Mouse (Mus musculus): ENCODE results near the gene Gm42715. TPM values are rescaled to one million over a fixed set of nuclear protein-coding genes. Genes with fewer than 3 reads are reported as not detected.
A peak's percentile ranks its signal among the peaks of the same experiment; 100 is the strongest.
"Not testable (repeated sequence)": the region's sequence is repeated elsewhere in the genome, so short reads cannot be mapped to it uniquely, and the experiment has no call there.

Gm42715 gene
- total RNA-seq (2021), result 1 to 10 TPM; 6.0 to 9.2 TPM

DNA sequence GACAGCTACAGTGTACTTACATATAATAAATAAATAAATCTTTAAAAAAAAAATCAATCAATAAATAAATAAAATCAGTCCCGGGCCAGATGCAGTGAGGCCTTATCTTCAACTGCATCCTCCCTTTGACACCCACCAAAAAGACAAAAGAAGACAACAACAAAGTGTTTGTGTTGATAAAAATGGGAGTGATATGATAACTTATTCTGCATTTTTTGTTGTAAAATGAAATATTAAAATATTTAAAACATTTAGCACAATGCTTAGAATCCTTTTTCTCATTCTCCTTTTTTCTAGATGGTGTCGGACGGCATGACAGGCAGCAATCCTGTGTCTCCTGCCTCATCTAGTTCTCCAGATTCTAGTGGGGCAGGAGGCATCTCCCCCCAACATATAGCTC lies at the start of gene Gm42715:
Gene Gm42715, plus strand, starts transcription at position 301 of the 400 bp plus-strand sequence.
- DNase-seq (ENCODE audit: extremely low spot score in 1 of 2, low spot score in 1 of 2), result no peak

DNA sequence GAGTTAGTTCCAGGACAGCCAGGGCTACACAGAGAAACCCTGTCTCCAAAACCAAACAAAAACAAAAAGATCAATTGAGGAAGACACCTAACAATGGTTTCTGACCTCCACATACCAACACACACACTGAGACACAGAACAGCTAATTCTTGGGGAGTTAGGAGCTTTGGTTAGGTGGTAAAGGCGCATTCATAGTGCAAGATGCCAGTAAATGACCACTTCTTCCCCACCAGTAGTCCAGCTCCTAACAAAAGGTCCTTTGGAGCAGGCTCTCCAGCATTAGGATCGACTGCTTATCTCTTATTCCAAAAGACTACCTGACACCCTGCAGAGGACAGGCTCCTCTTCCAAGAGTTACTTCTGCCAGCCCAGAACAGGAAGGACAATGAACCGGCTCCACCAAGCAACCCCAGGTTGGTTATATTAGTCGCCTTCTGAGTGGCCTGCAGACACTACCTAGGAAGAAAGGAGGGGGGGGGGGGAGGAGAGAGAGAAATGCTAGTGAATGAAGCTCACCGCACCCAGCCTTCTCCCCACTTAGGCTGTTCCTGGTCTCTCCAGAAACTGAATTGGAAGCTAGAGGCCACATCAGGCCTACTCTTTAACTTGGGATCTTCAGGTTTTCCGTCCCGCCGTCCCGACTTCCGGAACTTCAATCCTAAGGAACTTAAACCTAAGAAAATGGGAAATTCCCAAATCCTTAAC lies 49.2 kb upstream of the Gm42715 start:
- DNase-seq (ENCODE audit: extremely low spot score in 1 of 2, low spot score in 1 of 2), result no peak

DNA sequence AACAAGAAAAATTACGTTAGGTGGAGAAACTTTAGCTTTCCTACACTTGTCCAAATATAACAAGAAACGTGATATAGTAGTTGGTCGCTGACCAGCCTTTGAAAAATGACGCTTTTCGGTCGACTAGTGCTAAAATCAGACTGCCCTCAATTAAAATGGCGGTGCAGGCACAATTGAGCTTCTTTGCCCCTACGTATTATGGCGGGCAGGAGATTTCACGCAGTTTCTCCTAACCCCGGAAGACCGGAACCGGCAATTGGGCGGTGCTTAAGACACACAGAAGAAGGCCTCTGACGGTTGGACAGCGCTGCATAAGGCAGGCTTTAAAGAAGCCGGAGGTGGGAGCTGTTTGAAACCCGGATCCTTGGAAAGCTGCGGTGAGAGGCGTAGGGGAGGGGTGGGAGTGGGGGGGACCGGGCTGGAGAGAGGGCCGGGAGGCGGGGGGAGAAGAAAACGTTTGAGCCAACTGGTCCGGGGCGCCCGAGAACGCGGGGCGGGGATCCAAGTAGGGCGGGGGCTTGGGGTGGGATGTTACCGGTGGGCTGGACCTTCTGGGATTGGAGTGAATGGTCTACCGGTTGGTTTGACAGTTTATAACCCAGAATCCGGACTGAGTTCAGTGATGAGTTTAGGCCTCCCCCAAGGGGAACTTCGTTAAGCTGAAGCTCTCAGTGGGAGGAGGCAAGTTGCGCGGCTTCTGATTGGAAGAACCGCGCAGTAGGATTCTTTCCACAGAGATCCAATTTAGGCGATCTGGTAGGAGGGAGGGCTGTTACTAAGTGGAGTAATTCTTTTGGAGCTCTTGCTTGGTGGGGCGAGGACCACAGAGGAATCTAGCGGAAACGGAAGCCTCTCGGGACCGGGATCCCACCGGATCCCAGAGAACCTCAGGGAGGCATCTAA lies 48.4 kb upstream of the Gm42715 start:
- peak; percentile 68 to 69 for DNase-seq (ENCODE audit: extremely low spot score in 1 of 2, low spot score in 1 of 2)

DNA sequence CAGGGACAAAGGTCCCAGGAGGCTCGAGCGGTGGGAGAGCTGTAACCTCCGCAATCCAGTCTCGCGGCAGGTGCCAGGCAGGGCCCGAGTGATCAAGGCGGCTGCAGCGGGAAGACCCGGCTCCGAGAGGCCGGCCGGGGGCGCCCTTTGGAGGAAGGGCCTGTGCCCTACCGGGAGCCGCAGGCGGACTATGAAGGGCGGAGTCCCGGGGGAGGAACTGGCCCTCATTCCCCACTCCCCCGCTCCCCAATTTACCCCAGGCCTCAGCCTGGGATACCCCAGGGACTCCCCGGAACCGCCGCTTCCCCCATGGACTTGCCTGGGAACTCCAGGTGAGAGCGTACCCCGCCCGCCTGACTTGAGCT lies 47.8 kb upstream of the Gm42715 start:
- peak in 1 of 2 experiments; percentile 45 for DNase-seq (ENCODE audit: extremely low spot score in 1 of 2, low spot score in 1 of 2)

DNA sequence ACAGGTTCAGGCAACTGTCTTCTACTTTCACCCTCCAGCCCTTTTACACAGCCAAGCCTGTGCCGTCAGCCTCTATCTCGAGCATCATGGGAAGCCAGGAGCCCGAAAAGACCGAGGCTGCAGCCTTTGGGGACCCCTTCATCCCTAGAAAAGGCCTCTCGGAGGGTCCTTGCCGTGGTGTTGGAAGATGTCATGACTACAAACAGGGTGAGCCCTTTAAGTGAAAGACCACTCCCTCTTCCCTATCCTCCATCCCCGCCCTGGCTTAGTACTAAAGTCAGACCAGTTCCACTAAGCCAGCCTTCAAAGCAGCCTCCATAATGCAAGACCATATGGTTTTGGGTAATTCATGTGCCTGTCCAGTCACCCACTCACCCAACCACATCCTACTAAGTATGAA lies 47.3 kb upstream of the Gm42715 start:
- peak in 1 of 2 experiments; percentile 25 for DNase-seq (ENCODE audit: extremely low spot score in 1 of 2, low spot score in 1 of 2)

DNA sequence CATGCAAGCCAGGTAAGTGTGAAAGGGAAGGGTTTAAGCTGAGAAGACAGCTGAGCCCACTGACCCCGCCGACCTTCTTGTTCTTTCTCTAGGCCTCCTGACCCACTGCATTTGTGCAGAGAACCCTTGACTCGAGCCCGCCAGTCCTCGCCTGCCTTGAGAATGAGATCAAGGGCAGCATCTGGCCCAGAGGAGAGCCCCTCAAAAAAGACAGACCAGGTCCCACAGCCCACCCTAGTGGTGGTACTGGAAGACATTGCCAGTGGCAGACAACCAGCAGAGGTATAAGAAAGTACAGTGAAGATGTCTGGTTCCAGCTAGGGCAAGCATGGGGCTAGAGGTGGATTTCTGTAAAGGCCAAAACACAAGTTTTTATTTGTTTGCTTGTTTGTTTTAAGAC lies 45.7 kb upstream of the Gm42715 start:
- no peak for DNase-seq (ENCODE audit: extremely low spot score in 1 of 2, low spot score in 1 of 2)

DNA sequence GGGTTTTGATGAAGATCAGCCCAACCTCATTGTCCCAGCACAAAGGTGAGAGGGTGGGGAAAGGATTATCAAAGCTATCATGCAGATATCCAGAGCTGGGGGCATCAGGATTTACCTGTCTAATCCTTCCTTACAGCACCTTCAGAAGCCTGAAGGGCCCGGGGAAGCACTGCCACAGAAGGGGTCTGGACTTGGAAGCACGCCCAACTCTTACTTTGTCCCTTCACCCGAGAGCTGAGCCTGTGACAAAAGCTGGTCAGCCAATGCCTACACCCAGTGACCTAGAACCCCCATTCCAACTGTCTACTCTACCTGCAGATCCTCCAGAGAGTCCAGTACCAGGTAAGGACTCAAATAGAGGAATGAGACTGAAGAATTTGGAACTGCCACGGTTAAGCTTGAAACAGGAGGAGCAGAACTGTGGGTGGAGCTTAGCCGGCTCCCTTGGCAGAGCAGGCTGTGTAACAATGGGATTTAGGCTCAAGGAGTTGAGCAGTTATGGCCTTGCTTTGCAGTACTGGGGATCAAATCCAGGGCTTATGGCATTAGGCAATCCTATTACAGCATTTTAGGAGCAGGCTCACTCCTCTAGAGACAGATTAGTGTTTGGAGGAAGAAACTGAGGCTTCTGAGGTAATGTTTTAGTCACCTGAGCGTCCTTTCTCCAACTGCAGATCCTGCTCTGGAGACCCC lies 44.9 kb upstream of the Gm42715 start:
- DNase-seq (ENCODE audit: extremely low spot score in 1 of 2, low spot score in 1 of 2), result no peak

DNA sequence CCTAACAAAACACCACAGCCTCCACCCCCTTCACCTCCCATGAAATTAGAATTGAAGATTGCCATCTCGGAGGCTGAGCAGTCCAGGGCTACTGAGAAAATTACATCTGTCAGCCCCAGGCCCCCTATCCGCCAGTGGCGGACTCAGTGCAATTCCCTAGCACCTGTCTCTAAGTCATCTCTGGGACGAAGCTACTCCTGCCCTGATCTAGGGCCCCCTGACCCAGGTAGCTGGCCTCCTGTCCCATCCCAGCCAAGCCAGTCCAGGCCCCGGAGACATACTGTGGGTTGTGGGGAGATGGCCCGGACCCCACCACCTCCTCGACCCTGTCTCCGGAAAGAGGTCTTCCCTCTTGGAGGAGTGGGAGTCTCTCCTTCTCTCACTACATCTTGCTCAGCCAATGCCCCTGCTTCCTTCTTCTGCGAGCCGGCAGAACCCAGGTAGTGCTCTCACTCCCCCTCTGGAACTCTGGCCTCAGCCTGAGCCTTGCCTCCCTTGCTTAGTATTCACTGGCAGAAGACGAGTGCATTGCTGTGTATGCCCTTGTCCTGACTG lies 44.1 kb upstream of the Gm42715 start:
- no peak for DNase-seq (ENCODE audit: extremely low spot score in 1 of 2, low spot score in 1 of 2)

DNA sequence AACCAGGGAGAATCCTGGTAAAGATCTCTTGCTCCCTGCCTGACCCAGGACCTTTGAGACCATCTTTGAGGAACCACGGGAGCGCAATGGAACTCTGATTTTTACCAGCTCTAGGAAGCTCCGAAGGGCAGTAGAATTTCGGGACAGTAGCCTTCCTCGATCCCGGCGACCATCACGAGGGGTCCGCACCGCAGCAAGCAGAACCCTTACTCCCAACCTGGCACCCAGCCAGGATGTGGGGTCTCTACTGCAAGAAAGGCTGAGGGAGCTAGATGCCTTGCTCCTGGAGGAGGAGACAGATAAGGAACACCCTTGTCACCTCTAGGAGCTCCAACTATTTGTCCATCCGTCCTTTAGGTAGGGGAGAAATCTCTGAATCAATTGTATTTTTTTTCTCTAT lies 43.0 kb upstream of the Gm42715 start:
- no peak for DNase-seq (ENCODE audit: extremely low spot score in 1 of 2, low spot score in 1 of 2)

DNA sequence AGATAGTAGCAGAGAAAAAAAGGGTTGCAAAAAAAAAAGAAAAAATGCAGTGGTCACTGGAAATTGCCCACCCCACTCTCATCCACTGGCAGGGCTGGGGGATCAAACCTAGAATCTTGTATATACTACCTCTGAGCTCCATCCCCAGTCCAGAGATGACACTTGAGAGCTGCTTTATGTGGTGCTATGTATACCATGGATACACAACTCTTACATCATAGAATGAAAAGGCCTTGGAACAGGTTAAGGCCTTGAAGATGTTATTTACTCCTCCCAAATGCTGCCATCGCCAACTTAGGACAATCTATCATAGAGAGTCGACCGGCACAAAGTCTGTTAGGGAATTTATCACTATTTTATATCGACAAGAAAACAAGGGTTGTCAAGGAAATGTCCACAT lies 42.5 kb upstream of the Gm42715 start:
- no peak for DNase-seq (ENCODE audit: extremely low spot score in 1 of 2, low spot score in 1 of 2)

DNA sequence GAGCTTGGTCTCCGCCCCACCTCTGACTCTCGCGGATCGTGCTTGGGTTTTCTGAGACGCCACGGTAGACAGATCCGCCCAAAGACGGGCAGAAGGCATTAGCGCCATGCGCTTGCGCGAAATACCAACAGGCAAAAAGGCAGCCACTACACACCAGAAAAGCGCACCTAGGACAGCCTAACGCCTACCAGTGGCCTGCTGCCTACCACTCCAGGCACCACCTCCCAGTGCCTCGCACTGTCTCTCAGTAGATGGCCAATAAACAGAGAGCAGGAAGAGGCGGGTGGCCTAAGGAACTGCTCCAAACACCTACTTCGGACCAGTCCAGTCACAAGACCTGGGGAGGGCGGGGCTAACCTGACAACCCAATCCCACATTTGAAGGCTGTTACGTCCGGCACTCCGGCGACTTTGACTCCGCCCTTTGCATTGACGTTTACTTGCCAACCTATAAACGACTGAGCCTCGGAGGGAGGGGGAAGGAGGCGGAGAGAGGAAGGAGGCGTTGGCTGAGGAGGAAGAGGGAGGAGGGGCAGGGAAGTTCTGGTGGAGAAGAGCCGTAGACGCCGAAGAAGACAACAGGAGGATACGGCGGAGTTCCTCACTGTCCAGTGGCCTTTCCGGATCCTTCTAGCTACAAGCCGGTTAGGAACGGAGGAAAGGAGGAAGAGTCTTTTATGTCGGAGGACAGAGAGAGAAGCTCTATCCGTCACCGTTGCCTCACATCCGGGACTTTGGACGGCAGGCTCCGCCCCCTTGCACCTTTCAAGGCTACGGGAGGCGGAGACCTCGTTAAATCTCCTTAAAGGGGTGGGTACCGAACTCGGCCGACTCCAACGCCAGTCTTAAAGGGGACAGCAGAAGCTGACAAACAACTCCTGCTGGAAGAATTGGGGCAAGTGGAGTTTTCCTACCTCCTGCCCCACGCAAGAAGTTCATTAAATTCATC lies 41.4 kb upstream of the Gm42715 start:
- DNase-seq (ENCODE audit: extremely low spot score in 1 of 2, low spot score in 1 of 2), result peak; percentile 98 to 99

DNA sequence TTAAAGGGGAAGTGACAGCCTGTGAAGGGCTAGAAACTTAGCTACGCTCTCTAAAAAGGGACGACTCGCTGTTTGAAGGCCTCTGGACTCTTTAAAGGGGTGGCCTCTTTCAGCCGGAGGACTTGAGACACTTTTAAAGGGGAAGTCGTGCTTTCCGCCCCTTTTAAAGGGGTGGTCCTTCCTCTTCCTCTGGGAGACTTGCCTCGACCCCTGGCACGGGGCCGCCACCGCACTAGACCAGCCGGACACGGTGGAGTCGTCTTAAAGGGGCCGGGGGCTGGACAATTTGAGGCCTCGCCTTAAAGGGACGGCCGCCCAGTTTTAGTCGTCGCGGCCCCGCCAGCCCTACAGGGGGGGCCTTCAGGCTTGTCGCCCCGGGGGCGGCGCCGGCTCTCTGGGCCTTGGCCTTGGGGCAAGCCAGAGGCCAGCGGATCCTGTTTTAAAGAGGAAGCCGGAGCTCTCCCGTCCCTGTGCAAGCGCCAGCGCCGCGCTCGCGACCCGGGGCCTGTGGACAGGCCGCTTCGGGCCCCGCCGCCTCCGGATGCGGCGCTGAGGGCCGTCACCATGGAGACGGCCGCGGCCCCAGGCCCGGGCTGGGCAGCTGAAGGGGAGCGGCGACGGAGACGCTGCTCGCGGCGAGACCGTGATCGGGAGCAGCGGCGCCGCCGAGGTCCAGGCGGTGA lies 40.6 kb upstream of the Gm42715 start, which contains the start of gene Fbrs:
Gene Fbrs, plus strand, starts transcription at position 565 of the 683 bp plus-strand sequence.
- DNase-seq (ENCODE audit: extremely low spot score in 1 of 2, low spot score in 1 of 2), result peak; percentile 79 to 83

DNA sequence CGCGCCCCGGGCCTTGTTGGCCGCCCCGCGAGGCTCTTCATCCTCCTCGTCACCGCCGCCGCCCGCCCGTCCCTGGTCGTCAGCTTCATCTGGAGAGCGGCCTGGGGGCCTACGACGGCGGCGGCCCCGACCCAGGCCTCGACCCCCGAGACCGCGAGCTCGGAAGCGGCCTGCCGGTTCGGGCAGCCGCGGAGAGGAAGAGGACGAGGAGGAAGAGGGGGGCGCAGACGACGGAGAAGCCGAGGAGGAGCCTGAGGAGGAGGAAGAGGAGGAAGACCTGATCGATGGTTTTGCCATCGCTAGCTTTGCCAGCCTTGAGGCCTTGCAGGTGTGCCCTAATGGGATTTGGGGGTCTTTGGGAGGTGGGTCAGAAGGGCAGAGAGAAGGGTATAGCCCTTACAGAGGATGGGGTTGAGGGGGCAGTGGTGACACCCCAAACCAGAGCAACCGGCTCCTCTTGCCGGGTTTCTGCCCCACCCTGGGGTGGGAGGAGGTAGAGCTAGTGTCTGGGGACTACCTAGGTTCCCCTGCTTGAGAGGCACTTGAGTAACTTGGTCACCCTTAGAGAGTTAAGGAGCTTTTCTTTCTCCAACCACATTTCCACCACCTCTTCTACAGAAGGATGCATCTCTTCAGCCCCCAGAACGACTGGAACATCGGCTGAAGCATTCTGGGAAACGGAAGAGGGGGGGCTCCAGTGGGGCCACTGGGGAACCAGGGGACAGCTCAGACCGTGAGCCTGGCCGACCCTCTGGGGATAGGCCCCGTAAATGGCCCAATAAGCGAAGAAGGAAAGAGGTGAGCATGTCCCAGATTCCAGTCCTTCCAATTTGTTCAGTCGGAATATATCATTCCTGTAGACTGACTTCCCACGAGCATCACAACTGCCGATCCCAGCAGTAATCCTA lies 39.8 kb upstream of the Gm42715 start:
- no peak for DNase-seq (ENCODE audit: extremely low spot score in 1 of 2, low spot score in 1 of 2)

DNA sequence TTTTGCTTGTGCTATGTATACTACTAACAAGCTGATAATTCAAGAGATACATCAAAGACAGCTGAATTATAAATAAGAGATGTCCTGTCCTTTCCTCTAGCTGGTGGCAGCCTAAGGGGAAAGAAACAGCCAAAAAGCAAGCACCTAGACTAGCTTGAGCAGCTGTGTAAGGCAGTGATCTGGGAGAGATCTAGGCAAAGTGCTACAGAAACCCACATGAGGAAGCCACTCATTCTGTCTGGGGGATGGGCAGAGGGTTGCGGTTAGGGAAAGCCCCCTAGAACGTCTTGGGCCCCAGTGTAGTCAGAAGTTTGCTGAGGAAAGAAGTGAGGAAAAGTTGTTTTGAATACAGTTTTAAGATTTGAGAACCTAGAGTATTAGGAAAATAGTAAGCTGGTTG lies 39.1 kb upstream of the Gm42715 start:
- no peak for DNase-seq (ENCODE audit: extremely low spot score in 1 of 2, low spot score in 1 of 2)

DNA sequence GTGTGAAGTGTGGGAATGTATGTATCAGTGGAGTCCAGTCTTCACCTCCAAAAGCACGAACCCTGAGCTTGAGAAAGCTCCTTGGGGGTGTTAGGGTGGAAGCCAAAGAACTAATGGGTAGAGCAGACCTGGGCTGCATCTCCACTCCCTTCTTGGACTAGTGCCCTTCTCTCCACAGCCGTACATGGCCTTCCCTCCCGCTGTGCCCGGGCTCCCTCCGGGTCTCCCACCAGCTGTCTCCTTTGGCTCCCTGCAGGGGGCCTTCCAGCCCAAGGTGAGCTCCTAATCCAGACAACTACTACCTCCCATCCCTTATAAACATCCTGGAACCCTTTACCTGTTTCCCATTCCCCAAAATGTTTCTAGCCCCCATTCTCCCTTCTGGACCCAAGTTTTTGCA lies 34.0 kb upstream of the Gm42715 start:
- DNase-seq (ENCODE audit: extremely low spot score in 1 of 2, low spot score in 1 of 2), result no peak

DNA sequence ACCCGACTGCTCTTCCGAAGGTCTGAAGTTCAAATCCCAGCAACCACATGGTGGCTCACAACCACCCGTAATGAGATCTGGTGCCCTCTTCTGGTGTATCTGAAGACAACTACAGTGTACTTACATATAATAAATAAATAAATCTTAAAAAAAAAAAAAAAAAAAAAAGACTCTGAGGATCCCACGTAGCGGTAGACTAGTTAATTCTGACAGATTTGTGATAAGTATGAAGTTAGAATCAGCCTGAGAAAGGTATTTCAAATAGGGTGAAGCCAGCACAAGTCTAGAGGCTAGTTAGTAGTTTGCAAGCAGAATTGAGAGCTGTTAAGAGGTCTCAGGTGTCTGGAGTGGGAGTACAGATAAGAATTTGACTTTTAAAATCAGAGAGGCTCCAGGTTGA lies 31.0 kb upstream of the Gm42715 start:
- not testable (repeated sequence) for DNase-seq (ENCODE audit: extremely low spot score in 1 of 2, low spot score in 1 of 2)

DNA sequence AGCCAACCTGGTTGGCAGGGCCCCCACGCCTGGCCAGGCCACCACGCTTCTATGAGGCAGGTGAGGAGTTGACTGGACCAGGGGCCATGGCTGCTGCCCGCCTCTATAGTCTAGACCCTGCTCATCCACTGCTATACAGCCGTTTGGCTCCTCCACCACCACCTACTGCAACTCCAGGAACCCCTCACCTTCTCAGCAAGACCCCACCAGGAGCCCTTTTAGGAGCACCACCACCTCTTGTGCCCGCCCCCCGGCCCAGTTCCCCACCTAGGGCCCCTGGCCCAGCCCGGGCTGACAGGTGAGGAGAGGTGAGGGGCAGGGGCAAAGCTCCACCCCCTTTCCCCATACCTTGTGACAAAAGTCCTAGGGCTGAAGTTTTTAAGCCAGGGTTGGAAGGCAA lies 29.4 kb upstream of the Gm42715 start:
- no peak for DNase-seq (ENCODE audit: extremely low spot score in 1 of 2, low spot score in 1 of 2)

DNA sequence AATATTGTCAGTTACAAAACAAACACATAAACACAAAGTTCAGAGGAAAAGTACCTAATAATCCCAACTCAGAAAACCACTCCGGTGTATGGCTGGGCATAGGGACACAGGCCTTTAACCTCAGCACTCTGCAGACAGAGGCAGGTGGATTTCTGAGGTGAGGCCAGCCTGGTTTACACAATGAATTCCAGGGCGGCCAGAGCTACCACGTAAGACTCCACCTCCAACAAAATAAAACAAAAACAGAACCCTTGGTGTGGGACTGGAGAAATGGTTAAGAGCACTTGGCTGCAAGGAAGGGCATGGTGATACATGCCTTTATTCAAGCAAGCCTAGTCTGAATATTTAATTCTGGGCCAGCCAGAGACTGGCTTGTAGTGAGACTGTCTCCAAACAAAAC lies 27.5 kb upstream of the Gm42715 start:
- DNase-seq (ENCODE audit: extremely low spot score in 1 of 2, low spot score in 1 of 2), result no peak

Measured in layer of hippocampus, postnatal 25 days (tissue).